In the genomic region with DNA sequence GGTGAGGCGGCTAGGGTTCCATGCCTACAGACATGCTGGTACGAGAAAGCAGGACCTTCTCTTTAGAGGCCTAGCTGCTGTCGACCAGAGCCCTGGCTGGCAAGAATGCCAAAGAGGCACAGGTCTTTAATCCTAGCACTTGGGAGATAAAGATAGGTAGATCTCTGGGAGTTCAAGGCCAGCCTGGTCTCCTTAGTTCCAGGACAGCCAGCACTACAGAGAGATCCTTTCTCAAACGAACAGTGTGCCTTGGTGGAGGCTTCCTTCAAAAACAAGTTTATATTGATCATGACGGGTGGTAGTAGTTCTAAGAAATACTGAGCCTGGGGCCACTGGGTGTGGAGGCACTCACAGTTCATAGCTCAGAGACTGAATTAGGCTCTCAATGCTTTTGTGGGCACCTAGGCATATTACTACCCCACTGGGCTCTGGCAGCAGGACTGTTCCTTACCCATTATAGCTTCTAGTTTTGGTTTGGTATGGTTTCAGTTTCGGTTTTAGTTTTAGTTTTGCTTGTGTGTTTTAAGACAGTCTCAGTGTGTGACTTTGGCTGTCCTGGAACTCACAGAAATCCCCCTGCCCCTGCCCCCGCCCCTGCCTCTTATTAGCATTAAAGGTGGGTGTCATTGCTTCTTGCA, we compare ENCODE assay signal across 1 mouse cellular context.
A peak's percentile ranks its signal among the peaks of the same experiment; 100 is the strongest.
TF ChIP-seq lines count a peak whose summit lies in the region.

No protein-coding gene starts in this region.

TF ChIP-seq in CH12.LX, 34 proteins besides CTCF, POLR2A, EP300 and RAD21 (continued from another document):
- TF ChIP-seq HCFC1 (IDR thresholded peaks at IDR 0.05; ENCODE audit: low read depth, low read length), result 0 out of 2 replicates have a peak, but pooled peaks have one; percentile 20
- no peak; the same call in 1 of the 2 replicates for TF ChIP-seq JUND (conservative IDR thresholded peaks at IDR 0.05; ENCODE audit: low read depth, low read length)
- TF ChIP-seq IRF4 (IDR thresholded peaks at IDR 0.05; ENCODE audit: low read depth, low read length), result peak; percentile 97
- TF ChIP-seq NELFE (IDR thresholded peaks at IDR 0.05; ENCODE audit: low read depth, low read length), result 0 out of 2 replicates have a peak, but pooled peaks have one; percentile 14
- TF ChIP-seq ELF1 (IDR thresholded peaks at IDR 0.05; ENCODE audit: low read depth, low read length), result no peak
- 0 out of 2 replicates have a peak, but pooled peaks have one; percentile 45 for TF ChIP-seq MAZ (IDR thresholded peaks at IDR 0.05; ENCODE audit: low read depth, low read length)
- TF ChIP-seq USF2 (conservative IDR thresholded peaks at IDR 0.05; ENCODE audit: low read depth, low read length), result no peak
- no peak for TF ChIP-seq E2F4 (IDR thresholded peaks at IDR 0.05; ENCODE audit: insufficient replicate concordance, low read depth, low read length)
